Mouse (Mus musculus) brain, embryonic 14.5 days (tissue): Measurements from ENCODE around the gene Olfr1445. TPM values are rescaled to one million over a fixed set of nuclear protein-coding genes. Genes with fewer than 3 reads are reported as not detected.

Experiments
- DNase-seq: peaks from one replicate; pipeline ENCODE4 v3.0.0-alpha.2; 2011; ENCODE audit warnings: low read depth
- CTCF ChIP-seq: fragments of 200-500 bp; IDR thresholded peaks from 2 replicates; pipeline ENCODE4 v1.5.1; 2012; ENCODE audit warnings: inconsistent platforms, mild to moderate bottlenecking, moderate library complexity, borderline replicate concordance; ENCODE audit not compliant: insufficient read depth, insufficient read length; ENCODE audit errors: extremely low read depth
- POLR2A ChIP-seq: fragments of 200-500 bp; IDR thresholded peaks from 2 replicates; pipeline ENCODE4 v1.6.1; 2012; ENCODE audit warnings: mild to moderate bottlenecking, inconsistent platforms, borderline replicate concordance; ENCODE audit not compliant: poor library complexity, insufficient read depth, insufficient read length, severe bottlenecking; ENCODE audit errors: extremely low read depth
- polyA plus RNA-seq: library from polyadenylated mRNA; depleted of rRNA; stranded (reverse); fragments of >200 nt; gene quantifications from 2 replicates; pipeline ENCODE4 v1.2.3, GENCODE M21; 2012; rRNA removed

The Olfr1445 gene
- polyA plus RNA-seq: not detected in 2 replicates

DNA sequence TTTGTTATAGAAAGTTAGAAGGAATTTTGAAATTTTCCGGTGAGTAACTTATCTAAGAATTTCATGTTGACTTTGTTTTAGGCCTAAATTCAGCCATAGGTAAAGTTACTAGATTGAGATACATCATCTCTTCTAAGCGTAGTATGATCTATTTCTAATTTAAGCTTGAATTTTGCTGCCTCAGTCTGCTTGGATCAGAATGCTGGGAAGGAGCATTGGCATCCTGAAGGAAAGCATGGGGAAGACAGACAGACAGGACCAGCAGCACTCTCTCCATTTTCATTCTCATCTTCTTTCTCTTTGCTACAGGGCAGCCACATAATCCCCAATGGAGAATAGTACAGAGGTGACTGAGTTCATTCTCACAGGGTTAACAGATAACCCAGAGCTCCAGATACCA, at the start of gene Olfr1445:
Olfr1445 (plus strand) TSS at position 301 of the 400 bp plus-strand sequence.
- TF ChIP-seq CTCF (no peak), POLR2A (no peak)
- no peak for DNase-seq

DNA sequence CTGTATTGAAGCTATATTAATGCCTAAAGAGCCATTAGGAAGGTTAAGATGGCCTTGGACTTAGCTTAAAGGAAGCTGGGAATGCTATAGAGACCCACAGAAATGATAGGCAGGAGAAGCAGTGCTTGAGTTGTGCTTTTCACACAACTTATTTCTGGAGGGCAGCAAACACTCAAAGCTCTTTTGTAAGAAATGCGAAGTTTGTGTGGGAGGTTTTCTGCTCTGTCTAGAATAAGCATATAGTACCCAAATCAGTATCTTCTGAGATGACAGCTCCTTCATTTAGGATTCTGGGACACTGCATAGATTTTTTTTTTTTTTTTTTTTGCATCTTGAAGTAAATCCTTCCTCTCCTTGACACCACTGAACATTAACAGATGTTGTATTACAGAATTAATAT, 45.1 kb upstream of the Olfr1445 start:
- DNase-seq: no peak
- TF ChIP-seq CTCF: no peak
- TF ChIP-seq POLR2A: no peak

DNA sequence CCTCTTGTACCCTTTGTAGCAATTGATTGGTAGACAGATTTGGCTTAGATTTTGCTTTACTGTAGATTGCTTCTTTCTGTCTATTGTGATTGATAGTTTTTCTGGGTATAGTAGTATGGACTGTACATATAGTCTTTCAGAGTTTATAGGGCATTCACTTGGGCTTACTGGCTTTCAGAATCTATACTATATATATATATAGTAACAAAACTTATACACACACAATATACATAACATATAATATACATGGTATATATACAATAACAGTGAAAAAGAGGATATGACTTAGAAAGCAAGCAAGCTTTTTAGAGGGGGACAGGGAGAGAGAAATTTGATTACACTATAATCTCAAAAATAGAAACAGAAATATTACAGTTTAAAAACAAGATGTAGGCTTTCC, 37.3 kb upstream of the Olfr1445 start, which contains the start of gene Gm5244:
Gm5244 (plus strand) TSS at position 301 of the 400 bp plus-strand sequence.
- no peak for TF ChIP-seq POLR2A
- TF ChIP-seq CTCF: no peak
- no peak for DNase-seq

DNA sequence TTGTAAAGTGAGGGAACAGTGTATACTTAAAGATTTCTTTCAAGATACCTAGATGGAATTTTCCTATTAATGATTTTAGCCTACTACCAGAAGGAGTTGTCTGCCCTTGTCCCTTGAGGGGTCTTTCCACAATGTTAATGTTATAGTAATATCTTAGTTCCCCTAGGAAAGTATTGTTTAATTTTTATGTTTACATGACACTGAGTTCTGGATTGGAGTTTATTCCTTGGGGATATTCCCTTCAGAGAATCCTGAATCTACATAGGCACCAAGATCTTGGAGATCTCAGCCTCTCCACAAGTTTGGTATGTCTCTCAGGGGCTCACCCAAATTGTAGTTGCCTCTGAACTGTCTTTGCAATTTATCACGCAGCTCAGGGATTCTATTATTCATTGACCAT, 26.7 kb upstream of the Olfr1445 start, which contains the start of gene Olfr1444:
Olfr1444 (plus strand) TSS at position 301 of the 400 bp plus-strand sequence.
- TF ChIP-seq CTCF (no peak), POLR2A (no peak)
- no peak for DNase-seq

DNA sequence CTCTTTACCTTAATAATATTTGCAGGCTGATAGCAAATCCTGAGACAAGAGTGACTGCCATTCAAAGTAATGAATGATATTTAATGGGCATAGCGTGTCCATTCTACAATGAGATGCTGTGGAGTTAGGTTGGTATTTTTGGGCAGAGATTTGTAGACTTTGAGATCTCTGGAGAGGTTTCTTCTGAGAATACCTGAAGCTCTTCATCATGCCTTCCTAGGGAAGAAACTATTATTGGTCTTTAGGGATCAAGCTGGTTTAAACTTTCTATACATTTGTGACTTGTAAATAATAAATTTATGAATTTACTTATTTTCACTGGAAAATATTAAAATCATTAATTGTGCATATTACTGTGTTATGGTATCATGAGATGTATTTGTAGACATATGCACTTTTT, 9.8 kb downstream of the Olfr1445 start, which contains the start of gene Olfr1446:
Olfr1446 (minus strand) TSS at position 101 of the 400 bp plus-strand sequence.
- TF ChIP-seq POLR2A: no peak
- no peak for TF ChIP-seq CTCF
- no peak for DNase-seq

DNA sequence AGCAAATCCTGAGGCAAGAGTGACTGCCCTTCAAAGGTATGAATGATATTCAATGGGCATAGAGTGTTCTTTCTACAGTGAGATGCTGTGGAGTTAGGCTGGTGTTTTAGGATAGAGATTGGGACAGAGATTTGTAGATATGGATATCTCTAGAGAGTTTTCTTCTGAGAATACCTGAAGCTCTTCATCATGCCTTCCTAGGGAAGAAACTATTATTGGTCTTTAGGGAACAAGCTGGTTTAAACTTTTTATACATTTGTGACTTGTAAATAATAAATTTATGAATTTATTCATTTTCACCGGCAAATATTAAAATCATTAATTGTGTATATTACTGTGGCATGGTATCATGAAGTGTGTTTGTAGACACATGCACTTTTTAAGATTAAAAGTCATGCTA, 20.0 kb downstream of the Olfr1445 start, which contains the start of gene Olfr1447:
Olfr1447 (minus strand) TSS at position 101 of the 400 bp plus-strand sequence.
- TF ChIP-seq CTCF: no peak
- no peak for TF ChIP-seq POLR2A
- DNase-seq: no peak

DNA sequence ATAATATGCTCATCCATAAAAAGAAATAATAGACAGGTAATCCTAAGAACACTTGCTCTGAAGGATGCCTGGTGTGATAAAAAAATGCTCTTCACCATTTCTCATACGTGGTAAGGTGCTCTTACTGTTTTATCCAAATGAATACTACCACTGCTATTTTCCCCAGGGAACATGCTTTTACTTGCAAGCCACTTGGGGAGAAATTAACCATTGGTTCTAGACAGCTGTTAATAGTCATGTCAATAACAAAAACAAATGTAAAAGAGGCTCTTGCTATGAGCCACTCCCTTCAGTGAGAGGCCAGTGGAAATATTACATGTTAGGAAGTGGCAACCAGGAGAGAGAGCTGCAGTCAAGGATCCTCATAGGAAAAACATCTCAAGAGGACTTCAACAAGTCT, 40.7 kb downstream of the Olfr1445 start, which contains the start of gene Olfr1448:
Olfr1448 (minus strand) TSS at position 101 of the 400 bp plus-strand sequence.
- TF ChIP-seq POLR2A (no peak), CTCF (no peak)
- DNase-seq: no peak

DNA sequence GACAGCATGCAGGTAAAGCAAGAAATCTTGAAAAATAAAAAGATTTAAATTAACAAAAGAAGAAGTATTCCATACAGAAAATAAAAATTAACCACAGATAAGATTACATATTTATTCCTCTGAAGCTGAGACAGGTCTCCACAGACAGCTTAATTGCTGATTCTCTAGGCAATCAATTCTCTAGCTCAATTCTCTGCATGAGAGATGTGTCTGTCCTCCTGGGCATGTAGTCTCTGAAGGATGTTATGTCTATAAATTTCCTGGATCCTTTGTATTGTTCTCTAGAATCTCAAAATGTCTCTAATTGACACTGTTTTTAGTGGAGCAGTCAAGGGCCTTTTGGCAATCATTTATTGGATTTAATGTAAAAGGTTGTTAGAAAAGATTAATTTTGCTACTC, 46.9 kb downstream of the Olfr1445 start, which contains the start of gene Olfr1449:
Olfr1449 (plus strand) TSS at position 301 of the 400 bp plus-strand sequence.
- DNase-seq: no peak
- TF ChIP-seq POLR2A (no peak), CTCF (no peak)

Other genes starting within 250 kb of the Olfr1445 start
- gene Olfr1442, start 213.4 kb upstream of the Olfr1445 start, polyA plus RNA-seq: not detected in 2 replicates
- gene Olfr1443, start 205.7 kb upstream of the Olfr1445 start, polyA plus RNA-seq: not detected in 2 replicates
- gene Keg1, start 188.1 kb upstream of the Olfr1445 start, polyA plus RNA-seq: not detected in 2 replicates
- gene Cntf, start 118.2 kb upstream of the Olfr1445 start, polyA plus RNA-seq: 2.4 and 3.9 TPM in 2 replicates
- gene Zfp91, start 87.7 kb upstream of the Olfr1445 start, polyA plus RNA-seq: 37.5 and 41.0 TPM in 2 replicates
- 1.4 and 1.6 TPM in 2 replicates for gene Lpxn, start 87.7 kb upstream of the Olfr1445 start, polyA plus RNA-seq
- not detected in 2 replicates for gene Gm5244, start 37.2 kb upstream of the Olfr1445 start, polyA plus RNA-seq
- gene Olfr1444, start 26.6 kb upstream of the Olfr1445 start, polyA plus RNA-seq: not detected in 2 replicates
- gene Olfr1446, start 9.7 kb downstream of the Olfr1445 start, polyA plus RNA-seq: not detected in 2 replicates
- not detected in 2 replicates for gene Olfr1447, start 19.9 kb downstream of the Olfr1445 start, polyA plus RNA-seq
- gene Olfr1448, start 40.6 kb downstream of the Olfr1445 start, polyA plus RNA-seq: not detected in 2 replicates
- gene Olfr1449, start 47.0 kb downstream of the Olfr1445 start, polyA plus RNA-seq: not detected in 2 replicates
- gene Olfr1450, start 66.4 kb downstream of the Olfr1445 start, polyA plus RNA-seq: not detected in 2 replicates
- gene Olfr1451, start 111.2 kb downstream of the Olfr1445 start, polyA plus RNA-seq: not detected in 2 replicates
- gene Olfr1453, start 144.5 kb downstream of the Olfr1445 start, polyA plus RNA-seq: not detected in 2 replicates
- gene Olfr1454, start 176.8 kb downstream of the Olfr1445 start, polyA plus RNA-seq: not detected in 2 replicates
- not detected in 2 replicates for gene Olfr1457, start 214.0 kb downstream of the Olfr1445 start, polyA plus RNA-seq
- gene Olfr1458, start 222.9 kb downstream of the Olfr1445 start, polyA plus RNA-seq: not detected in 2 replicates